18 mouse cellular contexts compared by ENCODE assay signal in genomic region chr5:30400521-30400920, GRCm38 (mm10).
A peak's percentile ranks its signal among the peaks of the same experiment; 100 is the strongest.
DNase-seq lines count a peak whose midpoint lies in the region; ATAC-seq lines count a peak whose summit lies in the region.
"Had no signal": no experiment of that assay in that cellular context is flagged by ENCODE, and none has a peak within 500 bp of the region (broad histone marks: within the 10 kb centered on the region; RNA-seq: fewer than 3 reads in every experiment).

No protein-coding gene starts in this region.

- no peaks in the 10 kb centered on the region for H3K27me3 ChIP-seq in heart, embryonic 11.5 days (ENCODE audit: control insufficient read depth, insufficient read depth, low read length)
- no peaks in the 10 kb centered on the region for H3K27me3 ChIP-seq in hindbrain, embryonic 15.5 days
- H3K27me3 ChIP-seq in hindbrain, embryonic 14.5 days (ENCODE audit: control insufficient read depth, insufficient read depth, low read length) = no peaks in the 10 kb centered on the region
- H3K27me3 ChIP-seq: neural tube, embryonic 12.5 days had no signal

- peaks cover 11% of the 10 kb centered on the region; the same call in 1 of the 2 replicates for H3K4me1 ChIP-seq in heart, embryonic 11.5 days (ENCODE audit: control insufficient read depth, insufficient read depth, low read length)
- peaks cover 9% of the 10 kb centered on the region for H3K4me1 ChIP-seq in hindbrain, embryonic 15.5 days (replicated peaks)
- H3K4me1 ChIP-seq in hindbrain, embryonic 14.5 days (replicated peaks; ENCODE audit: control insufficient read depth, insufficient read depth, low read length) = no peaks in the 10 kb centered on the region
- H3K4me1 ChIP-seq: megakaryocyte, embryonic 14.5 days had no signal

- no peaks in the 10 kb centered on the region for H3K9me3 ChIP-seq in heart, embryonic 11.5 days (replicated peaks; ENCODE audit: control insufficient read depth, low read length)
- H3K9me3 ChIP-seq in hindbrain, embryonic 15.5 days = no peaks in the 10 kb centered on the region
- no peaks in the 10 kb centered on the region for H3K9me3 ChIP-seq in hindbrain, embryonic 14.5 days (ENCODE audit: control insufficient read depth, low read length)
- H3K9me3 ChIP-seq: neural tube, embryonic 12.5 days had no signal

- H3K9ac ChIP-seq in heart, embryonic 11.5 days (ENCODE audit: low read depth, low read length) = no peak overlapping the region
- H3K9ac ChIP-seq in hindbrain, embryonic 15.5 days = no peak overlapping the region
- H3K9ac ChIP-seq in hindbrain, embryonic 14.5 days = no peak overlapping the region
- H3K9ac ChIP-seq: liver, postnatal 0 days; neural tube, embryonic 12.5 days had no signal

- H3K4me2 ChIP-seq in heart, embryonic 11.5 days = no peak overlapping the region; the same call in 1 of the 2 replicates
- no peak overlapping the region for H3K4me2 ChIP-seq in hindbrain, embryonic 15.5 days
- H3K4me2 ChIP-seq in hindbrain, embryonic 14.5 days (replicated peaks) = no peak overlapping the region
- H3K4me2 ChIP-seq: neural tube, embryonic 12.5 days had no signal

- 81% methylated on average over 5 of the region's 5 CpGs for WGBS in heart, embryonic 11.5 days (ENCODE audit: insufficient replicate concordance)
- WGBS in hindbrain, embryonic 15.5 days = 87% methylated on average over 5 of the region's 5 CpGs
- 86% methylated on average over 5 of the region's 5 CpGs for WGBS in hindbrain, embryonic 14.5 days

- ATAC-seq in heart, embryonic 11.5 days (replicated peaks; ENCODE audit: insufficient number of reproducible peaks, low FRiP score, low TSS enrichment) = no peak
- no peak for ATAC-seq in hindbrain, embryonic 15.5 days (ENCODE audit: low FRiP score, low read depth)
- no peak for ATAC-seq in hindbrain, embryonic 14.5 days (ENCODE audit: low FRiP score)
- ATAC-seq in activated CD4-positive, CD25-positive, alpha-beta regulatory T cell, adult 4 months = no peak
- ATAC-seq: hindbrain, postnatal 0 days; liver, postnatal 0 days had no signal

- H3K4me3 ChIP-seq in heart, embryonic 11.5 days (ENCODE audit: low read depth, low read length) = no peak overlapping the region
- no peak overlapping the region for H3K4me3 ChIP-seq in hindbrain, embryonic 15.5 days
- no peak overlapping the region for H3K4me3 ChIP-seq in hindbrain, embryonic 14.5 days (replicated peaks; ENCODE audit: low read length)
- H3K4me3 ChIP-seq: megakaryocyte, embryonic 14.5 days; neural tube, embryonic 12.5 days had no signal

- DNase-seq in cerebellum, adult 9-10 months = peak; percentile 18
- no peak for DNase-seq in cerebellum, adult 11 months
- no peak for DNase-seq in heart, postnatal 4 days
- DNase-seq in hindbrain, embryonic 14.5 days (ENCODE audit: low spot score) = no peak
- DNase-seq in cerebellum, postnatal 36 days = peak; percentile 19 to 31
- DNase-seq: adrenal gland, adult 2 months; gastrocnemius, postnatal 36 days; kidney, adult 11 months; liver; liver, postnatal 0 days; lung, postnatal 14 days; right cerebral cortex, postnatal 14 days had no signal

- H3K27ac ChIP-seq in heart, embryonic 11.5 days (ENCODE audit: low read depth, low read length) = peak overlapping the region; percentile 87
- H3K27ac ChIP-seq in hindbrain, embryonic 15.5 days (replicated peaks) = 0 out of 2 replicates have a peak overlapping the region, but pooled peaks have one; percentile 39
- no peak overlapping the region for H3K27ac ChIP-seq in hindbrain, embryonic 14.5 days
- H3K27ac ChIP-seq: hindbrain, postnatal 0 days; neural tube, embryonic 12.5 days had no signal

- no peaks in the 10 kb centered on the region for H3K36me3 ChIP-seq in heart, embryonic 11.5 days (ENCODE audit: control insufficient read depth, insufficient read depth, low read length)
- no peaks in the 10 kb centered on the region for H3K36me3 ChIP-seq in hindbrain, embryonic 15.5 days
- H3K36me3 ChIP-seq in hindbrain, embryonic 14.5 days (replicated peaks; ENCODE audit: control insufficient read depth, insufficient read depth) = no peaks in the 10 kb centered on the region
- H3K36me3 ChIP-seq: neural tube, embryonic 12.5 days had no signal

Comparison
In these comparisons a context has a peak if more than half of its experiments do, and no peak if none do; other contexts are left out.
1. DNase-seq: peak in cerebellum, adult 9-10 months (single experiment) and cerebellum, postnatal 36 days (2 of 2); none in cerebellum, adult 11 months (single experiment), heart, postnatal 4 days (single experiment) and hindbrain, embryonic 14.5 days (single experiment).